ENCODE assay signal across 8 mouse cellular contexts in genomic region chr3:90083034-90083433, GRCm38 (mm10). TPM values are rescaled to one million over a fixed set of nuclear protein-coding genes. Genes with fewer than 3 reads are reported as not detected.
DNase-seq lines count a peak whose midpoint lies in the region; ATAC-seq and TF ChIP-seq lines count a peak whose summit lies in the region.

No protein-coding gene starts in this region.

- H3K27ac ChIP-seq in left cerebral cortex, adult 2 months = peak overlapping the region; percentile 83; the same call in 1 of the 2 replicates
- peak overlapping the region; percentile 41 for H3K27ac ChIP-seq in hindbrain, embryonic 10.5 days
- peak overlapping the region; percentile 81 for H3K27ac ChIP-seq in lung, embryonic 14.5 days (ENCODE audit: low read depth)
- peak overlapping the region; percentile 84; the same call in 1 of the 2 replicates for H3K27ac ChIP-seq in stomach, embryonic 14.5 days (ENCODE audit: low read length)

- ATAC-seq in CD4-positive, CD25-positive, alpha-beta regulatory T cell, adult 4 months = no peak
- no peak for ATAC-seq in lung, embryonic 14.5 days (ENCODE audit: insufficient read depth)
- ATAC-seq in stomach, embryonic 14.5 days (ENCODE audit: insufficient number of reproducible peaks, insufficient read depth, low FRiP score, low read depth) = no peak

- H3K27me3 ChIP-seq in hindbrain, embryonic 10.5 days (ENCODE audit: insufficient read depth, poor library complexity, severe bottlenecking) = no peaks in the 10 kb centered on the region
- H3K27me3 ChIP-seq in lung, embryonic 14.5 days (ENCODE audit: insufficient read depth, low read length) = no peaks in the 10 kb centered on the region
- H3K27me3 ChIP-seq in stomach, embryonic 14.5 days (ENCODE audit: control insufficient read depth, insufficient read depth, low read length) = no peaks in the 10 kb centered on the region

- H3K4me2 ChIP-seq in lung, embryonic 14.5 days = peak overlapping the region; percentile 77
- peak overlapping the region; percentile 73 for H3K4me2 ChIP-seq in stomach, embryonic 14.5 days (replicated peaks; ENCODE audit: low read depth, low read length)

- peaks cover 64% of the 10 kb centered on the region for H3K4me1 ChIP-seq in hindbrain, embryonic 10.5 days (replicated peaks)
- peaks cover 27% of the 10 kb centered on the region for H3K4me1 ChIP-seq in lung, embryonic 14.5 days (ENCODE audit: insufficient read depth)
- H3K4me1 ChIP-seq in stomach, embryonic 14.5 days (ENCODE audit: control insufficient read depth, insufficient read depth, low read length) = peaks cover 35% of the 10 kb centered on the region

- intact Hi-C loops in left cerebral cortex, adult 2 months (cut with DNase I) = loop anchor here (5.0 kb wide), 2 partner anchors 34 to 129 kb away; partner anchors contain the start of genes Rab13 and Rps27
- intact Hi-C loops in left cerebral cortex, postnatal 4 days (cut with DNase I) = no loop called here

- H3K9me3 ChIP-seq in hindbrain, embryonic 10.5 days = no peaks in the 10 kb centered on the region
- H3K9me3 ChIP-seq in lung, embryonic 14.5 days (ENCODE audit: low read depth, low read length) = no peaks in the 10 kb centered on the region
- no peaks in the 10 kb centered on the region for H3K9me3 ChIP-seq in stomach, embryonic 14.5 days (ENCODE audit: control insufficient read depth, low read depth, low read length)

- H3K4me3 ChIP-seq in left cerebral cortex, adult 2 months = no peak overlapping the region
- H3K4me3 ChIP-seq in hindbrain, embryonic 10.5 days = peak overlapping the region; percentile 23
- H3K4me3 ChIP-seq in lung, embryonic 14.5 days (ENCODE audit: low read depth, low read length) = peak overlapping the region; percentile 96
- H3K4me3 ChIP-seq in stomach, embryonic 14.5 days (ENCODE audit: low read depth, low read length) = no peak overlapping the region

- H3K36me3 ChIP-seq in hindbrain, embryonic 10.5 days = peaks cover 51% of the 10 kb centered on the region
- H3K36me3 ChIP-seq in lung, embryonic 14.5 days (ENCODE audit: insufficient read depth) = peaks cover 31% of the 10 kb centered on the region
- H3K36me3 ChIP-seq in stomach, embryonic 14.5 days (ENCODE audit: control insufficient read depth, insufficient read depth, low read length) = peaks cover 8% of the 10 kb centered on the region; the same call in 1 of the 2 replicates

- WGBS in hindbrain, embryonic 10.5 days = 70% methylated on average over 5 of the region's 5 CpGs
- WGBS in lung, embryonic 14.5 days = 28% methylated on average over 5 of the region's 5 CpGs
- 41% methylated on average over 5 of the region's 5 CpGs for WGBS in stomach, embryonic 14.5 days

- DNase-seq in CD4-positive, CD25-positive, alpha-beta regulatory T cell, adult 2 months (ENCODE audit: low read depth, low spot score) = peak; percentile 40
- DNase-seq in left cerebral cortex, adult 2 months (ENCODE audit: extremely low spot score in 1 of 2, low spot score in 2 of 2) = no peak
- no peak for DNase-seq in left cerebral cortex, postnatal 4 days
- DNase-seq in hindbrain, embryonic 10.5 days (ENCODE audit: low spot score) = no peak
- peak; percentile 42 for DNase-seq in lung, embryonic 14.5 days
- DNase-seq in embryo, embryonic 11 days = no peak

- peak overlapping the region; percentile 14; the same call in 1 of the 2 replicates for H3K9ac ChIP-seq in lung, embryonic 14.5 days
- H3K9ac ChIP-seq in stomach, embryonic 14.5 days (replicated peaks; ENCODE audit: low read depth, low read length) = peak overlapping the region; percentile 14; the same call in 1 of the 2 replicates

- TF ChIP-seq CTCF in left cerebral cortex, adult 2 months (IDR thresholded peaks at IDR 0.05) = no peak
- TF ChIP-seq CTCF in lung, embryonic 14.5 days (IDR thresholded peaks at IDR 0.05; ENCODE audit: low read depth) = no peak

RNA-seq across cellular contexts. Expression of gene Tpm3, which starts 10.6 kb away (rescaled TPM):
- 1,000 to 10,000 TPM in 1 of 2 experiments, 100 to 1,000 TPM in 1; 868 to 1,085 TPM for polyA plus RNA-seq in CD4-positive, CD25-positive, alpha-beta regulatory T cell, adult 4 months (2017; shearing (Covaris generic))
- total RNA-seq in left cerebral cortex, adult 2 months (2021) = 100 to 1,000 TPM; 182 to 193 TPM
- 100 to 1,000 TPM; 291 to 310 TPM for total RNA-seq in left cerebral cortex, postnatal 4 days (2021)
- polyA plus RNA-seq in hindbrain, embryonic 10.5 days (2016; fragmentation: Nextera tagmentation; extraction: Ambion mirVana) = 541 and 592 TPM in 2 replicates
- 634 and 654 TPM in 2 replicates for polyA plus RNA-seq in lung, embryonic 14.5 days (2014; fragmentation: Nextera tagmentation; extraction: Ambion mirVana)
- 533 and 553 TPM in 2 replicates for polyA plus RNA-seq in stomach, embryonic 14.5 days (2014; fragmentation: Nextera tagmentation; extraction: Ambion mirVana)

RNA-seq across cellular contexts. Expression of gene Nup210l, which starts 20.9 kb away (rescaled TPM):
- polyA plus RNA-seq in CD4-positive, CD25-positive, alpha-beta regulatory T cell, adult 4 months (2017; shearing (Covaris generic)) = under 1 TPM; 0.27 to 0.58 TPM
- under 1 TPM; 0.36 to 0.42 TPM for total RNA-seq in left cerebral cortex, adult 2 months (2021)
- total RNA-seq in left cerebral cortex, postnatal 4 days (2021) = under 1 TPM; 0.46 to 0.50 TPM
- 0.50 and 0.56 TPM in 2 replicates for polyA plus RNA-seq in hindbrain, embryonic 10.5 days (2016; fragmentation: Nextera tagmentation; extraction: Ambion mirVana)
- 0.39 and 0.58 TPM in 2 replicates for polyA plus RNA-seq in lung, embryonic 14.5 days (2014; fragmentation: Nextera tagmentation; extraction: Ambion mirVana)
- 0.69 and 0.98 TPM in 2 replicates for polyA plus RNA-seq in stomach, embryonic 14.5 days (2014; fragmentation: Nextera tagmentation; extraction: Ambion mirVana)

RNA-seq across cellular contexts. Expression of gene Ubap2l, which starts 30.6 kb away (rescaled TPM):
- 100 to 1,000 TPM; 226 to 315 TPM for polyA plus RNA-seq in CD4-positive, CD25-positive, alpha-beta regulatory T cell, adult 4 months (2017; shearing (Covaris generic))
- total RNA-seq in left cerebral cortex, adult 2 months (2021) = 100 to 1,000 TPM; 180 to 197 TPM
- total RNA-seq in left cerebral cortex, postnatal 4 days (2021) = 100 to 1,000 TPM; 212 to 217 TPM
- 199 and 208 TPM in 2 replicates for polyA plus RNA-seq in hindbrain, embryonic 10.5 days (2016; fragmentation: Nextera tagmentation; extraction: Ambion mirVana)
- polyA plus RNA-seq in lung, embryonic 14.5 days (2014; fragmentation: Nextera tagmentation; extraction: Ambion mirVana) = 236 and 257 TPM in 2 replicates
- polyA plus RNA-seq in stomach, embryonic 14.5 days (2014; fragmentation: Nextera tagmentation; extraction: Ambion mirVana) = 242 and 258 TPM in 2 replicates

RNA-seq across cellular contexts. Expression of gene 4933434E20Rik, which starts 31.6 kb away (rescaled TPM):
- 100 to 1,000 TPM; 371 to 424 TPM for polyA plus RNA-seq in CD4-positive, CD25-positive, alpha-beta regulatory T cell, adult 4 months (2017; shearing (Covaris generic))
- total RNA-seq in left cerebral cortex, adult 2 months (2021) = 10 to 100 TPM; 95.2 to 98.7 TPM
- 10 to 100 TPM; 72.3 to 83.5 TPM for total RNA-seq in left cerebral cortex, postnatal 4 days (2021)
- polyA plus RNA-seq in hindbrain, embryonic 10.5 days (2016; fragmentation: Nextera tagmentation; extraction: Ambion mirVana) = 219 and 222 TPM in 2 replicates
- polyA plus RNA-seq in lung, embryonic 14.5 days (2014; fragmentation: Nextera tagmentation; extraction: Ambion mirVana) = 136 and 143 TPM in 2 replicates
- polyA plus RNA-seq in stomach, embryonic 14.5 days (2014; fragmentation: Nextera tagmentation; extraction: Ambion mirVana) = 157 and 162 TPM in 2 replicates

Comparison
In these comparisons a context has a peak if more than half of its experiments do, and no peak if none do; other contexts are left out.
1. DNase-seq: peak in CD4-positive, CD25-positive, alpha-beta regulatory T cell, adult 2 months (single experiment) and lung, embryonic 14.5 days (single experiment); none in left cerebral cortex, adult 2 months (0 of 2), left cerebral cortex, postnatal 4 days (single experiment), hindbrain, embryonic 10.5 days (single experiment) and embryo, embryonic 11 days (single experiment).
2. H3K4me3 ChIP-seq: peak in hindbrain, embryonic 10.5 days (single experiment) and lung, embryonic 14.5 days (single experiment); none in left cerebral cortex, adult 2 months (single experiment) and stomach, embryonic 14.5 days (single experiment).
3. Peak in every context shown above with its lines, with median percentiles within 50 percentile points of each other: H3K27ac ChIP-seq.